Mouse (Mus musculus): ENCODE results near the gene Ppm1h. TPM values are rescaled to one million over a fixed set of nuclear protein-coding genes. Genes with fewer than 3 reads are reported as not detected.

Ppm1h gene
- total RNA-seq, 2 experiments from 2014 or later: 78.2 to 78.5 TPM

GRCm38 (mm10) chr10:122802901-122803300, 124.3 kb downstream of the Ppm1h start:
- no peak for DNase-seq (ENCODE audit: extremely low spot score in 1 of 2, low spot score in 1 of 2)

- peak in 1 of 2 experiments; percentile 91 for DNase-seq (ENCODE audit: extremely low spot score in 1 of 2, low spot score in 1 of 2)
Measured at GRCm38 (mm10) chr10:122803906-122804305, 125.3 kb downstream of the Ppm1h start.

GRCm38 (mm10) chr10:122805866-122806265, 127.3 kb downstream of the Ppm1h start:
- no peak for DNase-seq (ENCODE audit: extremely low spot score in 1 of 2, low spot score in 1 of 2)

- DNase-seq (ENCODE audit: extremely low spot score in 1 of 2, low spot score in 1 of 2): peak; percentile 45 to 84
Measured at GRCm38 (mm10) chr10:122807127-122808105, 128.9 kb downstream of the Ppm1h start.

- no peak for DNase-seq (ENCODE audit: extremely low spot score in 1 of 2, low spot score in 1 of 2)
Measured at GRCm38 (mm10) chr10:122808186-122808585, 129.6 kb downstream of the Ppm1h start.

GRCm38 (mm10) chr10:122809851-122810250, 131.3 kb downstream of the Ppm1h start:
- DNase-seq (ENCODE audit: extremely low spot score in 1 of 2, low spot score in 1 of 2): no peak

- no peak for DNase-seq (ENCODE audit: extremely low spot score in 1 of 2, low spot score in 1 of 2)
Measured at GRCm38 (mm10) chr10:122815094-122815493, 136.5 kb downstream of the Ppm1h start.

- DNase-seq (ENCODE audit: extremely low spot score in 1 of 2, low spot score in 1 of 2): no peak
Measured at GRCm38 (mm10) chr10:122817741-122818140, 139.2 kb downstream of the Ppm1h start.

GRCm38 (mm10) chr10:122819808-122820207, 141.2 kb downstream of the Ppm1h start:
- DNase-seq (ENCODE audit: extremely low spot score in 1 of 2, low spot score in 1 of 2): no peak

GRCm38 (mm10) chr10:122821549-122821948, 143.0 kb downstream of the Ppm1h start:
- no peak for DNase-seq (ENCODE audit: extremely low spot score in 1 of 2, low spot score in 1 of 2)

- no peak for DNase-seq (ENCODE audit: extremely low spot score in 1 of 2, low spot score in 1 of 2)
Measured at GRCm38 (mm10) chr10:122823642-122824041, 145.1 kb downstream of the Ppm1h start.

GRCm38 (mm10) chr10:122826696-122827331, 148.3 kb downstream of the Ppm1h start:
- no peak for DNase-seq (ENCODE audit: extremely low spot score in 1 of 2, low spot score in 1 of 2)

GRCm38 (mm10) chr10:122827719-122828414, 149.3 kb downstream of the Ppm1h start:
- DNase-seq (ENCODE audit: extremely low spot score in 1 of 2, low spot score in 1 of 2): no peak

- DNase-seq (ENCODE audit: extremely low spot score in 1 of 2, low spot score in 1 of 2): no peak
Measured at GRCm38 (mm10) chr10:122829801-122830217, 151.2 kb downstream of the Ppm1h start.

GRCm38 (mm10) chr10:122830638-122831037, 152.1 kb downstream of the Ppm1h start:
- no peak for DNase-seq (ENCODE audit: extremely low spot score in 1 of 2, low spot score in 1 of 2)

GRCm38 (mm10) chr10:122842014-122842413, 163.5 kb downstream of the Ppm1h start:
- no peak for DNase-seq (ENCODE audit: extremely low spot score in 1 of 2, low spot score in 1 of 2)

GRCm38 (mm10) chr10:122842961-122843360, 164.4 kb downstream of the Ppm1h start:
- DNase-seq (ENCODE audit: extremely low spot score in 1 of 2, low spot score in 1 of 2): no peak

GRCm38 (mm10) chr10:122845471-122845870, 166.9 kb downstream of the Ppm1h start:
- no peak for DNase-seq (ENCODE audit: extremely low spot score in 1 of 2, low spot score in 1 of 2)

GRCm38 (mm10) chr10:122846476-122846875, 167.9 kb downstream of the Ppm1h start:
- no peak for DNase-seq (ENCODE audit: extremely low spot score in 1 of 2, low spot score in 1 of 2)

GRCm38 (mm10) chr10:122848020-122848457, 169.5 kb downstream of the Ppm1h start:
- no peak for DNase-seq (ENCODE audit: extremely low spot score in 1 of 2, low spot score in 1 of 2)
